Mouse (Mus musculus) intestine, embryonic 16.5 days (tissue): ENCODE results near the gene Nppb. TPM values are rescaled to one million over a fixed set of nuclear protein-coding genes. Genes with fewer than 3 reads are reported as not detected.

Experiments used
- ATAC-seq: fragments of 200-750 bp; cut with Nextera tagmentation; 2 replicates; pipeline ENCODE4 v1.8.0; 2017; ENCODE audit warnings: moderate TSS enrichment, moderate library complexity
- H3K27ac ChIP-seq: fragments of 300-500 bp; sonication (generic); 2 replicates; pipeline ENCODE4 v1.5.1; 2014; ENCODE audit warnings: mild to moderate bottlenecking, low read length
- H3K27me3 ChIP-seq: fragments of 300-500 bp; sonication (generic); replicated peaks from 2 replicates; pipeline ENCODE4 v1.6.1; 2014; ENCODE audit warnings: low read length, control low read depth, mixed read lengths; ENCODE audit not compliant: control insufficient read depth, insufficient read depth
- H3K36me3 ChIP-seq: fragments of 300-500 bp; sonication (generic); 2 replicates; pipeline ENCODE4 v1.6.1; 2014; ENCODE audit warnings: low read length, control low read depth; ENCODE audit not compliant: control insufficient read depth, insufficient read depth
- H3K4me1 ChIP-seq: fragments of 300-500 bp; sonication (generic); 2 replicates; pipeline ENCODE4 v1.6.1; 2014; ENCODE audit warnings: low read length, control low read depth, mixed read lengths; ENCODE audit not compliant: control insufficient read depth, insufficient read depth
- H3K4me2 ChIP-seq: fragments of 300-500 bp; sonication (generic); 2 replicates; pipeline ENCODE4 v1.6.1; 2014; ENCODE audit warnings: low read depth, low read length, control low read depth
- H3K4me3 ChIP-seq: fragments of 300-500 bp; sonication (generic); 2 replicates; pipeline ENCODE4 v1.5.1; 2014; ENCODE audit warnings: mild to moderate bottlenecking, low read length
- H3K9ac ChIP-seq: fragments of 300-500 bp; sonication (generic); 2 replicates; pipeline ENCODE4 v1.6.1; 2014; ENCODE audit warnings: low read depth, low read length
- H3K9me3 ChIP-seq: fragments of 300-500 bp; sonication (generic); 2 replicates; pipeline ENCODE4 v1.6.1; 2016; ENCODE audit warnings: low read length, control low read depth; ENCODE audit not compliant: control insufficient read depth
- WGBS: fragments of 180-500 bp; shearing (Covaris S2); extraction: QIAGEN DNeasy Blood & Tissue Kit; methylation state at CpG from one replicate; pipeline ENCODE4 v1.1.7; 2014; 5-methylcytosine and 5-hydroxymethylcytosine counted together
- polyA plus RNA-seq: library from polyadenylated mRNA; unstranded; fragments of >200 nt; fragmentation: Nextera tagmentation; extraction: Ambion mirVana; gene quantifications from 2 replicates; pipeline ENCODE4 v1.2.1, GENCODE M21; 2015

The Nppb gene
- polyA plus RNA-seq, 1 experiment from 2014 or later, result not detected

- Histone ChIP-seq H3K4me2 (no peak overlapping the region), H3K27ac (no peak overlapping the region), H3K4me3 (no peak overlapping the region), H3K27me3 (no peaks in the 10 kb centered on the region), H3K4me1 (no peaks in the 10 kb centered on the region), H3K36me3 (no peaks in the 10 kb centered on the region), H3K9me3 (no peaks in the 10 kb centered on the region), H3K9ac (no peak overlapping the region)
- no peak for ATAC-seq
- WGBS, result 78% methylated on average over 2 of the region's 2 CpGs
These were observed 16.8 kb upstream of the Nppb start for GRCm38 (mm10) chr4:147968816-147969215.

GRCm38 (mm10) chr4:147969337-147969736 lies 16.3 kb upstream of the Nppb start:
- WGBS, result 41% methylated on average over 9 of the region's 9 CpGs
- Histone ChIP-seq H3K4me3 (no peak overlapping the region), H3K36me3 (no peaks in the 10 kb centered on the region), H3K27me3 (no peaks in the 10 kb centered on the region), H3K4me2 (no peak overlapping the region), H3K9ac (no peak overlapping the region), H3K4me1 (no peaks in the 10 kb centered on the region), H3K27ac (no peak overlapping the region), H3K9me3 (no peaks in the 10 kb centered on the region)
- no peak for ATAC-seq

GRCm38 (mm10) chr4:147976237-147976636 lies 9.4 kb upstream of the Nppb start:
- no peak overlapping the region for H3K9ac ChIP-seq
- H3K4me2 ChIP-seq, result no peak overlapping the region
- no peaks in the 10 kb centered on the region for H3K4me1 ChIP-seq
- no peak overlapping the region for H3K27ac ChIP-seq
- no peaks in the 10 kb centered on the region for H3K27me3 ChIP-seq
- H3K4me3 ChIP-seq, result no peak overlapping the region
- no peaks in the 10 kb centered on the region for H3K36me3 ChIP-seq
- no peak for ATAC-seq
- H3K9me3 ChIP-seq, result no peaks in the 10 kb centered on the region
- WGBS, result 66% methylated on average over 3 of the region's 3 CpGs

- Histone ChIP-seq H3K4me2 (no peak overlapping the region), H3K9ac (no peak overlapping the region), H3K9me3 (no peaks in the 10 kb centered on the region), H3K27ac (no peak overlapping the region), H3K4me1 (no peaks in the 10 kb centered on the region), H3K36me3 (no peaks in the 10 kb centered on the region), H3K4me3 (no peak overlapping the region), H3K27me3 (no peaks in the 10 kb centered on the region)
- 78% methylated on average over 4 of the region's 4 CpGs for WGBS
- no peak for ATAC-seq
These were observed 7.9 kb upstream of the Nppb start for GRCm38 (mm10) chr4:147977726-147978125.

- Histone ChIP-seq H3K27me3 (no peaks in the 10 kb centered on the region), H3K4me1 (no peaks in the 10 kb centered on the region), H3K4me2 (no peak overlapping the region), H3K9ac (no peak overlapping the region), H3K27ac (no peak overlapping the region), H3K4me3 (no peak overlapping the region), H3K9me3 (no peaks in the 10 kb centered on the region), H3K36me3 (no peaks in the 10 kb centered on the region)
- 90% methylated on average over 6 of the region's 6 CpGs for WGBS
- ATAC-seq, result no peak
These were observed 7.2 kb upstream of the Nppb start for GRCm38 (mm10) chr4:147978391-147978790.

GRCm38 (mm10) chr4:147979441-147979860 lies 6.1 kb upstream of the Nppb start:
- H3K27me3 ChIP-seq, result no peaks in the 10 kb centered on the region
- H3K36me3 ChIP-seq, result no peaks in the 10 kb centered on the region
- no peak overlapping the region for H3K4me3 ChIP-seq
- no peak overlapping the region for H3K27ac ChIP-seq
- H3K9me3 ChIP-seq, result no peaks in the 10 kb centered on the region
- H3K9ac ChIP-seq, result no peak overlapping the region
- WGBS, result 85% methylated on average over 7 of the region's 7 CpGs
- H3K4me1 ChIP-seq, result no peaks in the 10 kb centered on the region
- no peak overlapping the region for H3K4me2 ChIP-seq
- ATAC-seq, result no peak

GRCm38 (mm10) chr4:147993571-147994095 lies 8.0 kb downstream of the Nppb start:
- no peaks in the 10 kb centered on the region for H3K27me3 ChIP-seq
- no peaks in the 10 kb centered on the region for H3K36me3 ChIP-seq
- no peaks in the 10 kb centered on the region for H3K4me1 ChIP-seq
- no peak overlapping the region for H3K27ac ChIP-seq
- no peak overlapping the region for H3K4me2 ChIP-seq
- H3K9ac ChIP-seq, result no peak overlapping the region
- no peak for ATAC-seq
- no peak overlapping the region for H3K4me3 ChIP-seq
- no peaks in the 10 kb centered on the region for H3K9me3 ChIP-seq
- 48% methylated on average over 7 of the region's 7 CpGs for WGBS

GRCm38 (mm10) chr4:147995311-147995710 lies 9.7 kb downstream of the Nppb start:
- no peaks in the 10 kb centered on the region for H3K36me3 ChIP-seq
- H3K9ac ChIP-seq, result no peak overlapping the region
- WGBS, result 77% methylated on average over 3 of the region's 3 CpGs
- ATAC-seq, result no peak
- no peaks in the 10 kb centered on the region for H3K4me1 ChIP-seq
- H3K4me3 ChIP-seq, result no peak overlapping the region
- no peak overlapping the region for H3K4me2 ChIP-seq
- H3K27ac ChIP-seq, result no peak overlapping the region
- H3K27me3 ChIP-seq, result no peaks in the 10 kb centered on the region
- no peaks in the 10 kb centered on the region for H3K9me3 ChIP-seq

- Histone ChIP-seq H3K4me1 (no peaks in the 10 kb centered on the region), H3K9ac (no peak within 1 kb of the TSS), H3K27me3 (no peaks in the 10 kb centered on the region), H3K4me2 (no peak within 1 kb of the TSS), H3K36me3 (no peaks in the 10 kb centered on the region), H3K9me3 (no peaks in the 10 kb centered on the region), H3K4me3 (no peak within 1 kb of the TSS), H3K27ac (no peak within 1 kb of the TSS)
- WGBS, result 40% methylated on average over 12 of the region's 12 CpGs
- ATAC-seq, result no peak
These were observed 14.7 kb downstream of the Nppb start, which contains the start of gene Nppa for GRCm38 (mm10) chr4:148000202-148000772. TSS of gene Nppa (plus strand) at chr4:148000722.
